Mouse (Mus musculus) liver, postnatal 0 days (tissue): ENCODE measurements around the gene Ajuba. TPM values are rescaled to one million over a fixed set of nuclear protein-coding genes. Genes with fewer than 3 reads are reported as not detected.
A peak's percentile ranks its signal among the peaks of the same experiment; 100 is the strongest.

Source experiments
- ATAC-seq: fragments of 200-750 bp; cut with Nextera tagmentation; 2 replicates; pipeline ENCODE4 v1.8.0; 2017; ENCODE audit warnings: mild to moderate bottlenecking, moderate library complexity
- DNase-seq: peaks from one replicate; pipeline ENCODE4 v3.0.0-alpha.2; 2016
- H3K27ac ChIP-seq: fragments of 300-500 bp; sonication (generic); 2 replicates; pipeline ENCODE4 v1.5.1; 2014; ENCODE audit warnings: antibody characterized with exemption, moderate library complexity, mild to moderate bottlenecking, low read depth
- H3K27me3 ChIP-seq: fragments of 300-500 bp; sonication (generic); 2 replicates; pipeline ENCODE4 v1.6.1; 2014; ENCODE audit warnings: low read length, control low read depth, mixed read lengths; ENCODE audit not compliant: insufficient read depth
- H3K36me3 ChIP-seq: fragments of 300-500 bp; sonication (generic); replicated peaks from 2 replicates; pipeline ENCODE4 v1.6.1; 2014; ENCODE audit warnings: mild to moderate bottlenecking, control low read depth, low read length, moderate library complexity, mixed read lengths; ENCODE audit not compliant: insufficient read depth
- H3K4me1 ChIP-seq: fragments of 300-500 bp; sonication (generic); 2 replicates; pipeline ENCODE4 v1.6.1; 2014; ENCODE audit warnings: antibody characterized with exemption, mild to moderate bottlenecking, control low read depth; ENCODE audit not compliant: insufficient read depth
- H3K4me2 ChIP-seq: fragments of 300-500 bp; sonication (generic); 2 replicates; pipeline ENCODE4 v1.6.1; 2014; ENCODE audit warnings: low read depth, mild to moderate bottlenecking, low read length, moderate library complexity, mixed read lengths
- H3K4me3 ChIP-seq: fragments of 300-500 bp; sonication (generic); 2 replicates; pipeline ENCODE4 v1.5.1; 2014; ENCODE audit warnings: low read depth, low read length
- H3K9ac ChIP-seq: fragments of 300-500 bp; sonication (generic); replicated peaks from 2 replicates; pipeline ENCODE4 v1.6.1; 2014; ENCODE audit warnings: mild to moderate bottlenecking, moderate library complexity
- H3K9me3 ChIP-seq: fragments of 300-500 bp; sonication (generic); 2 replicates; pipeline ENCODE4 v1.6.1; 2016; ENCODE audit warnings: mild to moderate bottlenecking, control low read depth, low read length, mixed read lengths
- CTCF ChIP-seq: sonication (generic); IDR thresholded peaks from 2 replicates; pipeline ENCODE4 v1.5.1; 2016; ENCODE audit warnings: antibody characterized with exemption, low read depth
- EP300 ChIP-seq: IDR thresholded peaks from 2 replicates; pipeline ENCODE4 v1.6.1; 2016; ENCODE audit warnings: antibody characterized with exemption, low read depth, mild to moderate bottlenecking
- WGBS: fragments of 180-500 bp; shearing (Covaris S2); extraction: QIAGEN DNeasy Blood & Tissue Kit; methylation state at CpG from one replicate; pipeline ENCODE4 v1.1.7; 2014; ENCODE audit not compliant: insufficient replicate concordance; 5-methylcytosine and 5-hydroxymethylcytosine counted together
- polyA plus RNA-seq: library from polyadenylated mRNA; unstranded; fragments of >200 nt; fragmentation: Nextera tagmentation; extraction: Ambion mirVana; gene quantifications from 2 replicates; pipeline ENCODE4 v1.2.1, GENCODE M21; 2015

Gene Ajuba
- polyA plus RNA-seq, 1 experiment from 2014 or later: 6.6 TPM

DNA sequence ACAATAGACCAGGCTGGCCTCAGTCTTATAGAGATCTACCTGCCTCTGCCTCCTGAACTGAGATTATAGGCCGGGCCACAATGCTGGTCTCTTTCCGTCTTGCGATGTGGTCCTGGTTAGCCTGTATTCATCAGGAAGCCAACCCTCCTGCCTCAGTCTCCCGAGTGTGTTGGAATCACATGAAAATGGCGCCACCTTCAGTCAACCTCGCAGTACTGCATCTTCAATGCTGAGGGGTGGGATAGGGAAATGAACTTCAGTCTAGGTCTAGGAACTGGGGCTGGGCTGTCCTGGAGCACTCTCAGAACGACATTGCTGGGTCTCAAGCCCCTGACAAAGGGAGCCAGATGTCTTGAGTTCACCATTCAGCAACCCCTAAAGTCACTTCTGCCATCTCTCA is 19.7 kb upstream of the Ajuba start:
- peaks cover 1% of the 10 kb centered on the region for H3K4me1 ChIP-seq
- no peak overlapping the region for H3K27ac ChIP-seq
- WGBS: 67% methylated on average over 7 of the region's 7 CpGs
- H3K27me3 ChIP-seq: no peaks in the 10 kb centered on the region
- no peak overlapping the region for H3K4me3 ChIP-seq
- DNase-seq: peak; percentile 37
- peaks cover 4% of the 10 kb centered on the region; the same call in 1 of the 2 replicates for H3K36me3 ChIP-seq
- no peaks in the 10 kb centered on the region for H3K9me3 ChIP-seq
- peak; percentile 79 for TF ChIP-seq CTCF
- TF ChIP-seq EP300: no peak
- ATAC-seq: no peak
- no peak overlapping the region for H3K9ac ChIP-seq
- H3K4me2 ChIP-seq: no peak overlapping the region

DNA sequence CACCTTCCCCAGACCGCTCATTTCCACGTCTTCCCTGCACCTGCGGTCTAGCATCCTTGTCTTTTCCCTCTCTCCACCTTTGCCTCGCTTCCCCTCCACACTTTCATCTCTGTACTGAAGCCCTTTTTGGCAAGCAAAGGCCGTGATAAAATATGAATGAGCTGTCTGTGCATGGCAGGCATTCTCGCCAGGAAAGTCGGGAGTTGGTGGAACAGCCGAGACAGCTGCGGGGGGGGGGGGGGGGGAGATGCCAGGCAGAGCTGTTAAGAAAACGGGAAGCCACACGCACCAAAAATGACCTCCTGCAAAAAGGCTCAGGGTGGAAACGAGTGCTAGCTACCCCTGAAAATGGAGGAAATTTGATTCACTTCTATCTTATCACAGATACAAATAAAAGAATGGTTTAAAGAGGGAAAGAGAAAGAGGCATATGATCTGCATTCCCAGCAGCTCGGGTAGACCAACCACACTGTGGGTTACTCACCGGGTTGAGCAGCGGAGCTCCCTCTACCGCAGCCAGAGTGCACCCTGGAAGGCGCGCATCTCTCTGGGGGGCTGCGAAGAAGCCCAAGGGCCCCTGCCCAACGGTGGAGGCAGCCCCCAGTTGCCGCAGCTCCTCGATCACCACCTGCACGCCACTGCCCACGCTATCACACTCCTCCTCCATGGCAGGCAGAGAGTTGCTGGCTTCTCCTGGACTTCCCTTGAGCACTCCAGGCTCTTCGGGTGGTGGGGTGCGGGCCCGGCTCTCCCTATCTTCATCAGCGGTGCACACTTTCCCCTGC is 17.5 kb upstream of the Ajuba start:
- ATAC-seq (no peak), DNase-seq (no peak)
- Histone ChIP-seq H3K4me1 (no peaks in the 10 kb centered on the region), H3K36me3 (peaks cover 4% of the 10 kb centered on the region; the same call in 1 of the 2 replicates), H3K27me3 (no peaks in the 10 kb centered on the region), H3K4me2 (no peak overlapping the region), H3K4me3 (no peak overlapping the region), H3K27ac (no peak overlapping the region), H3K9ac (no peak overlapping the region), H3K9me3 (no peaks in the 10 kb centered on the region)
- TF ChIP-seq EP300 (no peak), CTCF (no peak)
- WGBS: 82% methylated on average over 27 of the region's 28 CpGs

DNA sequence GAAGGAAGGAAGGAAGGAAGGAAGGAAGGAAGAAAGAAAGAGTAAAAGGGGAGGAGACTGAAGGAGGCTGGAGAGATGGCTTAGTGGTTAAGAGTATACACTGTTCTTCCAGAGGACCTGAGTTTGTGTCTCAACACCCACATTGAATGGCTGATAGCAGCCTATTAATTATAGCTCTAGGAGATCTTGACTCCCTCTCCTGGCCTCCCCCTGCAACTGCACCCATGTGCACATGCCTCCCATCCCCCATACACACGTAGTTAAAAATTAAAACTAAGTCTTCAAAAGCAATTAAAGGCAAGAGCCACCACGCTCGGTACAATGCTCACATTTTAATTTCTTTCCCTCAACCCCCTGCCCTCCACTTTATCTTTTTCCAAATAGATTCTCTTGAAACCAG is 16.7 kb upstream of the Ajuba start:
- Histone ChIP-seq H3K9me3 (no peaks in the 10 kb centered on the region), H3K4me1 (no peaks in the 10 kb centered on the region), H3K36me3 (peaks cover 4% of the 10 kb centered on the region; the same call in 1 of the 2 replicates), H3K4me3 (no peak overlapping the region), H3K9ac (no peak overlapping the region), H3K4me2 (no peak overlapping the region), H3K27ac (no peak overlapping the region), H3K27me3 (no peaks in the 10 kb centered on the region)
- TF ChIP-seq CTCF (peak; percentile 55), EP300 (no peak)
- WGBS: 76% methylated on average over 3 of the region's 3 CpGs
- DNase-seq (no peak), ATAC-seq (no peak)

DNA sequence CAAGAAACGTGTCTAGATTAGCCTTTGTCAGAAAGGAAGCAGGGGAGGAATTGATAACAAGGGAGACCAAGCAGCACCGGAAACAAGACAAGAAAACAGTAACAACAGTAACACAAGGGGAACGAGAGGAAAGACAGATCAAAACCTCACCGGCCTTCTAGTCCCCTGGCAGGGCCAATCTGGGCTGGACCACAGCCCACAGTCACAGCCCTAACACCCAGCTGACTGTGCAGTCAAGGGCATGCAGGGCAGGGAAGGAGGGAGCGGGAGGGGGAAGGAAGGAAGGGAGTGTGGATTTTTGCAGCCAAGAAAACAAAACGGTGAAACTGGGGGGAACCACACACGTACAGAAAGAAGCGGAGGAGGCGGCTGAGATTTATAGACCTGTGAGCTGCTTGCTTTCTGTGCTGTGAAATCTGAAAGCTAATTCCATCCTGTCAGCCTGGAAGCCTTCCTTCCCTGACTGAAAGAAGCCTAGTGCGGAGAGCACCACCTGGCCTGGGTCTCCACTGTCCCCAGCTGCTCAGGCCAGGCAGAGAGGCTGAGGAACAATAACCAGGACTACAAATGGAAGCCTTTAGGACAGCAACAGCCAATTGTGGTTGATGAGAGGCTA is 15.1 kb upstream of the Ajuba start:
- 42% methylated on average over 10 of the region's 10 CpGs for WGBS
- Histone ChIP-seq H3K4me1 (no peaks in the 10 kb centered on the region), H3K36me3 (peaks cover 4% of the 10 kb centered on the region; the same call in 1 of the 2 replicates), H3K9me3 (no peaks in the 10 kb centered on the region), H3K4me3 (no peak overlapping the region), H3K4me2 (no peak overlapping the region), H3K27me3 (no peaks in the 10 kb centered on the region), H3K9ac (no peak overlapping the region), H3K27ac (peak overlapping the region; percentile 29; the same call in 1 of the 2 replicates)
- no peak for TF ChIP-seq EP300
- no peak for TF ChIP-seq CTCF
- DNase-seq: no peak
- peak; percentile 45 for ATAC-seq

DNA sequence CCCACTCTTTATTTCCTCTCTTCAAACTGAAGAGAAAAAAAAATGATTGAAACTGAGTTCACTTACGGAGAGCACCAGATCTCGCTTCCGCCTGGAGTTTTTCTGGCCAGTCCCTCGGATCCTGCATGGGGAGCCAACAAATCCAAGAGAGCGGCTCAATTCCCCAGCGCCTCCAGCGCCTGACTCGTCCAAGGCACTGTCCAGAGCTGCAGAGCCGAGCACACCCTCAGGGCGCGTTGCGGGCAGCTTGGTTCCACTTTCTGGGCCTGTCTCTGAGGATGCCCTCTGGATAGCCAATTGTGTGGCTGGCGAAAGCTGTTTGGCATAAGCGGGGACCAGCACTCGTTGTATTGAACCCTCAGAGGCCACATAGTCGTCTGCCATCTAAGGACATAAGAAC is 13.7 kb upstream of the Ajuba start:
- Histone ChIP-seq H3K27ac (no peak overlapping the region), H3K9ac (no peak overlapping the region), H3K9me3 (no peaks in the 10 kb centered on the region), H3K4me3 (no peak overlapping the region), H3K27me3 (no peaks in the 10 kb centered on the region), H3K4me2 (no peak overlapping the region), H3K36me3 (peaks cover 4% of the 10 kb centered on the region; the same call in 1 of the 2 replicates), H3K4me1 (no peaks in the 10 kb centered on the region)
- DNase-seq (no peak), ATAC-seq (no peak)
- TF ChIP-seq EP300 (no peak), CTCF (no peak)
- 88% methylated on average over 16 of the region's 16 CpGs for WGBS

DNA sequence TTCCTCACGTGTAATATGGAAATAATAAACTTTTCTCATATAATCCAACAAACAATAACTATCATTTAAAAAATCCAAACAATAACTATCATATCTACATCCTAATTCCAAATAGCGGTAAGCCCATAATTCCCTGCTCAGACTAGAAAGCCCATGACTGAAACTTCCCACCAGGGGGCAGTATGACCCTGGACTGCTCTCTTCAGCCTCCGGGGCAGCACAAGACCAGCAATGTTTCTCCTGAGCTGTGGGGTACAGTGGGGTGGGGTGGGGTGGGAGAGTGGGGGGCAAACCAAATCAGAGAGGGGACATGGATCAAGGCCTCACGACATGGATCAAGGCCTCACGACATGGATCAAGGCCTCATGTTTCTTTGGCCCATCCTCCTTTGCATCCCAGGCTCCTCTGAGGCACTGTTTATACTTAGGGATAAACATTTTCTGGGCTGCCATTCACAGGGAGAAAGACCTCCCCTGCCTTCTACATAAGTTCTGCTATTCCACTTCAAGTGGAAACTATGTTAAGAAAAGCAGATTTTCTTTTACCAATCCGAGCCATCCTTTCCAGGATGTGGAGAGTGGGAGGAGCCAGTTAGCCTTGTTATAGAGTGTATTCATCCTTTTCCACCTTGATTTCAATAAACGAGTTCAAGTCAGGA is 6.5 kb upstream of the Ajuba start:
- H3K27me3 ChIP-seq: no peaks in the 10 kb centered on the region
- no peaks in the 10 kb centered on the region for H3K36me3 ChIP-seq
- no peak overlapping the region for H3K4me3 ChIP-seq
- 51% methylated on average over 7 of the region's 7 CpGs for WGBS
- ATAC-seq (peak; percentile 35; the same call in 1 of the 2 replicates), DNase-seq (peak; percentile 78)
- TF ChIP-seq CTCF (peak; percentile 85), EP300 (no peak)
- H3K4me1 ChIP-seq: peaks cover 17% of the 10 kb centered on the region
- no peaks in the 10 kb centered on the region for H3K9me3 ChIP-seq
- H3K4me2 ChIP-seq: no peak overlapping the region
- H3K9ac ChIP-seq: no peak overlapping the region
- no peak overlapping the region for H3K27ac ChIP-seq
